Mouse (Mus musculus) olfactory bulb, adult 2 months (tissue): ENCODE measurements at regions not wholly inside any gene's neighbourhood (a gene's known extent, or its start where the extent isn't known, plus 50 kb on each side); places are given as distances from the start of the nearest gene placed in this dataset.

Experiments used
- H3K27ac ChIP-seq: fragments of 200-500 bp; 2 replicates; pipeline ENCODE4 v1.5.1; 2012; ENCODE audit warnings: low read depth, low read length; ENCODE audit not compliant: insufficient read depth
- H3K4me1 ChIP-seq: fragments of 200-500 bp; 2 replicates; pipeline ENCODE4 v1.6.1; 2012; ENCODE audit warnings: low read length; ENCODE audit not compliant: control insufficient read depth, insufficient read depth
- H3K4me3 ChIP-seq: fragments of 200-500 bp; 2 replicates; pipeline ENCODE4 v1.5.1; 2012; ENCODE audit warnings: mild to moderate bottlenecking, low read depth, low read length, moderate library complexity; ENCODE audit not compliant: insufficient read depth
- CTCF ChIP-seq: fragments of 200-500 bp; IDR thresholded peaks from 2 replicates; pipeline ENCODE4 v1.5.1; 2012; ENCODE audit warnings: low read depth, mild to moderate bottlenecking, low read length, moderate library complexity; ENCODE audit not compliant: insufficient read depth
- POLR2A ChIP-seq: fragments of 200-500 bp; IDR thresholded peaks from 2 replicates; pipeline ENCODE4 v1.6.1; 2012; ENCODE audit warnings: mild to moderate bottlenecking, low read depth, low read length, moderate library complexity; ENCODE audit not compliant: insufficient read depth
- WGBS: fragments of 180-500 bp; shearing (Covaris S2); methylation state at CpG from one replicate; pipeline ENCODE4 v1.1.7; 2018; 5-methylcytosine and 5-hydroxymethylcytosine counted together

DNA sequence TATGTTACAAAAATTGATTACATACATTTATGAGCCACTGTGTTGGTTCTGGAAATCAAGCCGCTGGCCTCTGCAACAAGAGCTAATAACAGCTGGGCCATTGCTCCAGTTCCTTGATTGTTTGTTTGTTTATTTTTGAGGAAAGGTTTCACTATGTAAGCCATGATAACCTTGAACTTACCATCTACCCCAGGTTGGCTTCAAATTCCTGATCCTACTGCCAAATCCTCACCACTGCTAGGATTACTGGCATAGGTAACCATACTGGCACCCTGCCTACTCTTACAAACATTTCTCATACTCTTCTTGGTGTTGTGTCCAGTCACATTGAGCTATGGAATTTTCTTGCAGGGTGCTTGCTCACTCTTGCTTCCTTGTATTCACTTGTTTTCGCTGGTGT lies 720.6 kb downstream of the Ets1 start:
- 86% methylated on average over 2 of the region's 2 CpGs for WGBS
- Histone ChIP-seq H3K4me3 (no peak overlapping the region), H3K27ac (no peak overlapping the region), H3K4me1 (peaks cover 5% of the 10 kb centered on the region)
- TF ChIP-seq POLR2A, result no peak
- no peak for TF ChIP-seq CTCF

DNA sequence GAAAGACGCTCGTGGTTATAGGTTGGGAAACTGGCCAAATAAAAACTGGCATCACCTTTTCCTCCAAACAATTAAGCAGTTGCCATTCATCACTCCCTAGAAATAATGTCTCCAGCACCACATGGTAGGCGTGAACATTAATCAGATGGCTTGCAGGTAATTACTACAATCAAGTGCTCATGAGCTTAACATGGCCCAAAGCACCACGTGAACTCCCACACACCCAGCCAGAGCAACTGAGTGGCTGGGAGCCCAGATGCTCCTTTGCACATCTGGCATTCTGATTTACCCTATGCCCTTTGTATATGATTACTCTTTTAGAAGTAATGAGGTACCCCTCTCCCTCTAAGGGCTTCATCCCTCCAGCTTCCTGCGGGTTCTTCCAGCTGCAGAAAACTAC lies 724.9 kb downstream of the Ets1 start:
- TF ChIP-seq CTCF (no peak), POLR2A (no peak)
- Histone ChIP-seq H3K4me3 (no peak overlapping the region), H3K4me1 (peaks cover 5% of the 10 kb centered on the region), H3K27ac (no peak overlapping the region)
- WGBS, result 63% methylated on average over 5 of the region's 5 CpGs

DNA sequence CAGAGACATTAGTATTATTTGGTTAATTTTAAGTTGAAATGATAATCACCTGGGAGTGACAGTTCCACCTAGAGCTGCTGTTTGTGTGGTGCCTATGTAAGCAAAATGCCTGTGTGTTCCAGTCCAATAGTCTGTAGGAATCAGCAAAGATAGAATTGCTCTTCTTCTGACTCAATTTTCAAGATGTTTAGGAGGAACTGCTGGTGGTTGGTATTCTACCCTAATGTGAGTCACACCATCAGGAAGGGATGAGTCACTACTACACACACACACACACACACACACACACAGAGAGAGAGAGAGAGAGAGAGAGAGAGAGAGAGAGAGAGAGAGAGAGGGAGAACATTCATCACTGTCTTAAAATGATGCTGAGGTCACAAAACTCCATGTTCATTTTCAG lies 753.1 kb downstream of the Ets1 start:
- H3K4me1 ChIP-seq, result no peaks in the 10 kb centered on the region
- TF ChIP-seq CTCF, result no peak
- TF ChIP-seq POLR2A, result no peak
- H3K4me3 ChIP-seq, result no peak overlapping the region
- no peak overlapping the region for H3K27ac ChIP-seq

DNA sequence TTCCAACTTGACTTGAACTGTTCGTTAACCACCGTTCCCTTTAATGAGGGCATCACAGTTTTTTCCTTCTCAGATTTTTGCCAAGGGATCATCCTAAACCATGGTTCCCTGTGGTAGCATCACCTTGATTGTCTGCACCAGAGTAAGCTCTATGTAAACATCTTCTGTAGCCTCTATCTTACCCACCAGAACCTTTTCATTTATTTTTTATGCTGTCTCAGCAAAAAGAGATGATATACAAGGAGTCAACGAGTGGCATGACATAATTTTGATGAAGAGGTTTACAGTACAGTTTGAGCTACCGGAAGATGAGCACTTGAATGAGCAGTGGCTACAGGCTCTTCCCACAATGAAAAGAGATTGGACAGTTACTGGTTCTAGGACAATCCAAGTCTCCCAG lies 768.7 kb downstream of the Ets1 start:
- Histone ChIP-seq H3K4me3 (no peak overlapping the region), H3K4me1 (no peaks in the 10 kb centered on the region), H3K27ac (no peak overlapping the region)
- TF ChIP-seq CTCF, result no peak
- TF ChIP-seq POLR2A, result no peak
- 91% methylated on average over 4 of the region's 4 CpGs for WGBS

DNA sequence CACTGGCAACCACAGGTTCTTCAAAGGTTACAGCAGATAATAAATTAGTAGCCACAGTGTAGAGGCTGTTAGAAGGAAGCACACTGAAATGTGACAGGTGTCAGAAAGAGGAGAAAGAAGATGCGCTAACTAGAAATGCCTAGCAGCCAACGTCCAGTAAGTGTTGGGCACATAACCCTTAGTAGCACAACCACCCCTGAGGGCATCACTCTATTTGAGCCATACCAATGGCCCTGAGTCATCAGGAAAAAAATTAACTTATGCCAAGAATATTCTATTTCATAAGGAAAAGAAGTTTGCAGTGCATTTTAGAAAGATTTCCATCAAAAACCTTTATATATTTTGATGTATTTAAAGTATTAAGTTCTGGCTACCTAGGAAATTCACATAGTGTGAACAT lies 771.5 kb downstream of the Ets1 start:
- Histone ChIP-seq H3K27ac (no peak overlapping the region), H3K4me1 (no peaks in the 10 kb centered on the region), H3K4me3 (no peak overlapping the region)
- TF ChIP-seq POLR2A, result no peak
- no peak for TF ChIP-seq CTCF
- WGBS, result 96% methylated on average over 2 of the region's 2 CpGs

DNA sequence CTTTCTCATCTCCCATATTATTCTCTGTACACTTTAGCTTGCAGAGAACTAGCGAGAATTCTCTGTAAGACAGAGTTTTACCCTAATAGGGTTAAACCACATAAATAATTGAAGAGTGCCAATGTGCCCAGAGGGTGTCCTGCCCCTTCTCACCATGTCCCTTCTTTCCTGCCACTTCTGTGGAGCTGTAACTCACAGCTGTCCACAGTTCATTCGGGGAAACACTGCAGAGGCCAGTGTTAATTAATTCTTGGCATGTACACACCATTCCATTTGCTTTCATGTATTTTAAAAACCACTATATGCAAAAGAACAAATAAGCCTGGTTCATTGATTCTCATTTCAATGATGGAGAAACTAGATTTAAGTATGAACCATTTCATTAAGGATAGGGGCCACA lies 787.8 kb downstream of the Ets1 start:
- TF ChIP-seq POLR2A (no peak), CTCF (no peak)
- Histone ChIP-seq H3K4me3 (no peak overlapping the region), H3K4me1 (no peaks in the 10 kb centered on the region), H3K27ac (no peak overlapping the region)
- 40% methylated on average over 2 of the region's 2 CpGs for WGBS

DNA sequence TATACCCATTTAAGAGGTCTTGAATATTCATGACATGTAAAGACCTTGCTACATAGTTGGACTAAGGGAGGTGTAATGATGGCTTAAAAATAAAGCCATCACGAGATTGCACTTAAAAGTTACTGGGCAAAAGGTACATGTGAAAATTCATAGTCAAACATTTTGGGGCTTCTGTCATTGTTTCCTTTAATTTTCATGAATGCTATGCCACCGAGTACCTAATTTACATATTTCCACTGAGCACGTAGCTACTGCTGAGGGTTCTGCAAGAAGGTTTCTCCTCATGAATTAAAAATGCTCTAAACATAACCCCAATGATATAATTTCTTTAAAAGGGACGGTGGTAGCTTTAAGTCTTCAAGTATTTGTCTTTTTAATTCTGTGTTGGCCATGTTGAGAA lies 800.4 kb downstream of the Ets1 start:
- TF ChIP-seq CTCF (no peak), POLR2A (no peak)
- 76% methylated on average over 4 of the region's 4 CpGs for WGBS
- Histone ChIP-seq H3K27ac (no peak overlapping the region), H3K4me3 (no peak overlapping the region), H3K4me1 (no peaks in the 10 kb centered on the region)

DNA sequence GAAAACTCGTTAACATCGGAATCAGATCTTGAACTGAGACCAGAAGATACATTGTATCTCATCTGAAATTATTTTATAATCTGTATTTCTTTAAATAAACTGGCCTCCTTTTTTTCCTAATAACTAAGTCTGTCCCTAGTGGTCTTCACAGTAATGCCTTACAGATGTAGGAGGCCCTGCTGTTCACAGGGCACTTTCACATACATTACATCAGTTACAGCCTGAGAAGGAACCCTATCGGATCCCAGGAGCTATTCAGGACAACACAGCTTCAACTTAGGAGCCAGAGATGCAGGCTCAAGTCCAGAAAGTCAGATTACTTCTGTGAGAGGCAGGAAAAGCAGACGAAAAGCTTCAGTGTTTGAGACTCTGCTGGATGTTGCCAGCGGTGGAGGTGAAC lies 806.2 kb downstream of the Ets1 start:
- TF ChIP-seq POLR2A (no peak), CTCF (no peak)
- Histone ChIP-seq H3K4me3 (no peak overlapping the region), H3K4me1 (no peaks in the 10 kb centered on the region), H3K27ac (no peak overlapping the region)
- 75% methylated on average over 5 of the region's 5 CpGs for WGBS

DNA sequence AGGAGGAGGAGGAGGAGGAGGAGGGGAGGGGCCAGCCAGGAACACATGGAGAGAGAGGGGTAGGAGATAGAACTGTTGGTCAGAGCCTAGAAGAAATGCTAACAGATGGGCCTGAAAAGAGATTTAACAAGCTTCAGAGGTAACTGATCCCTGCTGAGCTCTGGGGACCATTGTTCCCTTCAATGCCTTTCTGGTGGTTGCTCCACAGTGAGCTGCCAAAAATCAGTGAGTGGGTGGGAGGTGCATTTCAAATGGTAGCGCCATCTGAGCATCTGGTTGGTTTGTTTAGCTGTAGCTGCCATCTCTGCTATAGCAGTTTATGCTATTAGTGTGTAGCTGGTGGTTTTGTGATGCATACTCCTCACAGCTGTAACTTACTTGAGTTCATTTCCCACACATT lies 809.9 kb downstream of the Ets1 start:
- WGBS, result 38% methylated on average over 1 of the region's 1 CpGs
- Histone ChIP-seq H3K4me1 (no peaks in the 10 kb centered on the region), H3K4me3 (no peak overlapping the region), H3K27ac (no peak overlapping the region)
- TF ChIP-seq POLR2A (no peak), CTCF (no peak)

DNA sequence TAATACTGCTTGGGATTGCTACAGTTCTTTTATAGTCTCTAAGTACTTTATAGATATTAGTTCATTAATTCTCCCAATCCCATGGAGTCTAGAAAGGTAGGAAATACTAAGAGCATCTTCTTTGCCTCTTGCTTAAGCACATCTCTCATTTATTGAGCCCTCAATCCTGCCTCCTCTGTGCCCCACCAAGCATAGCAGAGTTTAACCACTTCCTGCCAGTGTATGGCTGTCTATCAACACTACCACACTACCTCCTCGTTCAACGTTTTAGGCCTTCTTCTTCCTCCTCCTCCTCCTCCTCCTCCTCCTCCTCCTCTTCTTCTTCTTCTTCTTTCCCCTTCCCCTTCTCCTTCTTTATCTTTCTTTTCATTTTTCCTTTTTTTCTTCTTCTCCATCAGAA lies 839.1 kb downstream of the Ets1 start:
- H3K4me3 ChIP-seq, result no peak overlapping the region
- TF ChIP-seq POLR2A (no peak), CTCF (no peak)
- no peaks in the 10 kb centered on the region for H3K4me1 ChIP-seq
- H3K27ac ChIP-seq, result no peak overlapping the region
- 80% methylated on average over 2 of the region's 2 CpGs for WGBS

DNA sequence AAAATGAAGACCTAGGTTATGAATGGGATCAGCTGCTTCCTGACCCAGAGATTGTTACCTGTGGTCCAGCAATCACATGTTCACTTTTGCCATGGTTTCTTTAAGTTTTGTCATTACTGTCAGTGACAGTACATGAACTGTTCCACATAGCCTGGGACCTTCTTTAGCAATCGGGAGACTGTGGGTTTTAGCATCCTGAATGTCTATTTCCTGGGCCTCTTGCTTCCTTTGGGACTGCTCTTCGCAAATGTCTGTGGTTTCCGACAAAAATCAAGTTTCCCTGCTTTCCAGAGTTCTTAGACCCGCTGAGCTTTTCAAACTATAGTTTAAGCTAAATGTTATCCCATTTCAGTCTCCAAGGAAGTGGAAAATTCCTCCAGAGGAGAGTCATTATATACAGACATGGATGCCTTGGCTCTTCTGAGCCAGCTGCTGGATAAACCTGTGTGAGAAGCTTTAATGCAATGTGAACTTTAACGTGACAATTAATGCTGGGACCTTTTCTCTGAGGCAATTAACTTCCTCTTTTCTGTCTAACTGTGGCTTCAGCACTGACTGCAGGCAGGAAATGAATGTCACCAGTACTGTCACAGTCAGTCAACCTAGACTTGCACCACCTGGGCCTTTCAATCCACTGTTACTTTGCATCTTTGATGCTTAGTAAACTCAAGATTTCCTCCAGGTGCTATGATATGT lies 847.0 kb downstream of the Ets1 start:
- no peak overlapping the region for H3K4me3 ChIP-seq
- no peak overlapping the region for H3K27ac ChIP-seq
- TF ChIP-seq POLR2A, result no peak
- TF ChIP-seq CTCF, result no peak
- 66% methylated on average over 5 of the region's 5 CpGs for WGBS
- H3K4me1 ChIP-seq, result no peaks in the 10 kb centered on the region
